21 mouse cellular contexts compared by ENCODE assay signal in the genomic region with DNA sequence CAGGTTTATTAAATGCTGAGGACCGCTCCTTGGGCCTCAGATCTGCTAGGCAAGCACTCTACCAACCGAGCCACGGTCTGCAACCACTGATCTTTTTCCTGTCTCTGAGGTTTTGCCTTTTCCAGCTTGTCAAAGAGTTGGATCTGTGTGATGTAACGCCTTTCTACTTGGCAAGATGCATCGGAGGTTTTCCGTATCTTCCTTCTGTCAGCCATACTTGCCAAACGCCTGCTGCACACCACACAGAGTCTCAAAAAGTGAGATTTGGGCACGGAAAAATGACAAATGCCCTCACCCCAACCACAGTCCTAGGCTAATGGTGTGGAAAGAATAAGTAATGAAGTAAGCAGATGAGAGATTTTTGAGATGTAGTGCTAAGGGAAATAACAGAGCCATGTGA. TPM values are rescaled to one million over a fixed set of nuclear protein-coding genes. Genes with fewer than 3 reads are reported as not detected.
DNase-seq lines count a peak whose midpoint lies in the region; ATAC-seq lines count a peak whose summit lies in the region.
"Had no signal": no experiment of that assay in that cellular context is flagged by ENCODE, and none has a peak within 500 bp of the region (broad histone marks: within the 10 kb centered on the region; RNA-seq: fewer than 3 reads in every experiment).

No protein-coding gene starts in this region.

- peaks cover 7% of the 10 kb centered on the region; the same call in 1 of the 2 replicates for H3K4me1 ChIP-seq in forebrain, embryonic 14.5 days (ENCODE audit: control insufficient read depth, insufficient read depth, low read length)
- no peaks in the 10 kb centered on the region for H3K4me1 ChIP-seq in forebrain, embryonic 10.5 days
- H3K4me1 ChIP-seq in forebrain, embryonic 16.5 days (replicated peaks; ENCODE audit: control insufficient read depth, insufficient read depth, low read length) = peaks cover 13% of the 10 kb centered on the region
- H3K4me1 ChIP-seq: embryonic facial prominence, embryonic 15.5 days had no signal

- DNase-seq in forebrain, embryonic 14.5 days (ENCODE audit: low spot score) = peak; percentile 51
- DNase-seq in forebrain, embryonic 10.5 days (ENCODE audit: extremely low spot score, low spot score) = no peak
- DNase-seq in left cerebral cortex, postnatal 14 days (ENCODE audit: low spot score in 2 of 2) = peak; percentile 9 to 19
- DNase-seq in left cerebral cortex, adult 18-20 months (ENCODE audit: low spot score in 2 of 2) = no peak
- DNase-seq in gastrocnemius, postnatal 10 days = no peak
- DNase-seq: adrenal gland, adult 2 months; adrenal gland, postnatal 25 days; cerebellum, adult 11 months; cerebellum, adult 9-11 months; embryo, embryonic 11 days; gastrocnemius, postnatal 14 days; heart, postnatal 36 days; kidney, adult 8-10 months had no signal

- no peak overlapping the region for H3K4me2 ChIP-seq in forebrain, embryonic 14.5 days (ENCODE audit: low read length)
- no peak overlapping the region for H3K4me2 ChIP-seq in forebrain, embryonic 16.5 days (ENCODE audit: low read length)
- H3K4me2 ChIP-seq: embryonic facial prominence, embryonic 15.5 days; heart, embryonic 13.5 days; hindbrain, embryonic 12.5 days had no signal

- no peaks in the 10 kb centered on the region for H3K27me3 ChIP-seq in forebrain, embryonic 14.5 days (replicated peaks; ENCODE audit: control insufficient read depth, insufficient read depth, low read length)
- H3K27me3 ChIP-seq in forebrain, embryonic 10.5 days (ENCODE audit: poor library complexity, severe bottlenecking) = no peaks in the 10 kb centered on the region
- no peaks in the 10 kb centered on the region for H3K27me3 ChIP-seq in forebrain, embryonic 16.5 days (replicated peaks; ENCODE audit: control insufficient read depth, insufficient read depth, low read length)
- H3K27me3 ChIP-seq: embryonic facial prominence, embryonic 15.5 days; heart, embryonic 13.5 days; hindbrain, embryonic 12.5 days had no signal

- no peak; the same call in 1 of the 2 replicates for ATAC-seq in forebrain, embryonic 14.5 days
- peak; percentile 57 for ATAC-seq in forebrain, embryonic 16.5 days
- ATAC-seq: hindbrain, embryonic 16.5 days; inflammation-experienced regulatory T-cells, adult 6 months; intestine, postnatal 0 days had no signal

- no peaks in the 10 kb centered on the region for H3K9me3 ChIP-seq in forebrain, embryonic 14.5 days (replicated peaks; ENCODE audit: control insufficient read depth, low read length)
- H3K9me3 ChIP-seq in forebrain, embryonic 10.5 days = 0 out of 2 replicates have a peak, but pooled peaks cover 2% of the 10 kb centered on the region
- H3K9me3 ChIP-seq in forebrain, embryonic 16.5 days (ENCODE audit: control insufficient read depth, low read length) = no peaks in the 10 kb centered on the region
- H3K9me3 ChIP-seq: embryonic facial prominence, embryonic 15.5 days; heart, embryonic 13.5 days; hindbrain, embryonic 12.5 days had no signal

- intact Hi-C loops in left cerebral cortex, postnatal 14 days (cut with DNase I) = no loop called here

- WGBS in forebrain, embryonic 14.5 days = 78% methylated on average over 8 of the region's 8 CpGs
- WGBS in forebrain, embryonic 10.5 days = 92% methylated on average over 8 of the region's 8 CpGs
- WGBS in forebrain, embryonic 16.5 days = 56% methylated on average over 8 of the region's 8 CpGs

- no peaks in the 10 kb centered on the region for H3K36me3 ChIP-seq in forebrain, embryonic 14.5 days (ENCODE audit: control insufficient read depth, insufficient read depth, low read length)
- no peaks in the 10 kb centered on the region for H3K36me3 ChIP-seq in forebrain, embryonic 10.5 days (replicated peaks)
- H3K36me3 ChIP-seq in forebrain, embryonic 16.5 days (ENCODE audit: control insufficient read depth, insufficient read depth) = no peaks in the 10 kb centered on the region
- H3K36me3 ChIP-seq: embryonic facial prominence, embryonic 15.5 days; heart, embryonic 13.5 days; hindbrain, embryonic 12.5 days had no signal

- no peak overlapping the region for H3K4me3 ChIP-seq in forebrain, embryonic 14.5 days (ENCODE audit: low read depth, low read length)
- H3K4me3 ChIP-seq in forebrain, embryonic 10.5 days = no peak overlapping the region
- no peak overlapping the region for H3K4me3 ChIP-seq in forebrain, embryonic 16.5 days (replicated peaks; ENCODE audit: low read length)
- H3K4me3 ChIP-seq: embryonic facial prominence, embryonic 15.5 days; erythroblast, embryonic 14.5 days; heart, embryonic 13.5 days; hindbrain, embryonic 12.5 days had no signal

- no peak overlapping the region for H3K27ac ChIP-seq in forebrain, embryonic 14.5 days (ENCODE audit: low read depth, low read length)
- H3K27ac ChIP-seq in forebrain, embryonic 10.5 days = no peak overlapping the region
- H3K27ac ChIP-seq in forebrain, embryonic 16.5 days (ENCODE audit: low read length) = no peak overlapping the region
- H3K27ac ChIP-seq: embryonic facial prominence, embryonic 15.5 days; heart, embryonic 13.5 days; hindbrain, embryonic 12.5 days had no signal

- no peak overlapping the region for H3K9ac ChIP-seq in forebrain, embryonic 14.5 days (ENCODE audit: low read length)
- no peak overlapping the region for H3K9ac ChIP-seq in forebrain, embryonic 16.5 days (replicated peaks; ENCODE audit: low read depth, low read length)
- H3K9ac ChIP-seq: embryonic facial prominence, embryonic 15.5 days; heart, embryonic 13.5 days; hindbrain, embryonic 12.5 days had no signal

RNA-seq across cellular contexts. Expression of a gene that starts 35.3 kb away (rescaled TPM):
- 11.4 and 13.0 TPM in 2 replicates for polyA plus RNA-seq in forebrain, embryonic 14.5 days (2014; fragmentation: Nextera tagmentation; extraction: Ambion mirVana)
- 5.1 and 5.5 TPM in 2 replicates for polyA plus RNA-seq in forebrain, embryonic 10.5 days (2016; fragmentation: Nextera tagmentation; extraction: Ambion mirVana)
- total RNA-seq in left cerebral cortex, postnatal 14 days (2021) = 10 to 100 TPM; 83.1 to 91.5 TPM
- 10 to 100 TPM; 70.4 to 74.1 TPM for total RNA-seq in left cerebral cortex, adult 18-20 months (2021)
- polyA plus RNA-seq in forebrain, embryonic 16.5 days (2015; fragmentation: Nextera tagmentation; extraction: Ambion mirVana) = 12.1 and 14.8 TPM in 2 replicates
- 1 to 10 TPM; 3.6 to 4.9 TPM for total RNA-seq in gastrocnemius, postnatal 10 days (2021)

Comparison
In these comparisons a context has a peak if more than half of its experiments do, and no peak if none do; other contexts are left out.
1. DNase-seq: peak in forebrain, embryonic 14.5 days (single experiment) and left cerebral cortex, postnatal 14 days (2 of 2); none in forebrain, embryonic 10.5 days (single experiment), left cerebral cortex, adult 18-20 months (0 of 2) and gastrocnemius, postnatal 10 days (single experiment).
2. RNA of a gene that starts 35.3 kb away (total RNA-seq): 83.1 to 91.5 TPM in left cerebral cortex, postnatal 14 days and 70.4 to 74.1 TPM in left cerebral cortex, adult 18-20 months; 3.6 to 4.9 TPM in gastrocnemius, postnatal 10 days; every median in the first group is over 10 times any median in the second.